Mouse (Mus musculus): ENCODE results near the gene C1qb.

- TF ChIP-seq TAL1 (IDR thresholded peaks at IDR 0.05; ENCODE audit: low read length) (no peak), GATA1 (IDR thresholded peaks at IDR 0.05; ENCODE audit: low read length) (no peak)
Measured at GRCm38 (mm10) chr4:136832559-136833232, 53.3 kb downstream of the C1qb start.
